Mouse (Mus musculus) limb, embryonic 11.5 days (tissue): ENCODE results near the gene Cdip1. TPM values are rescaled to one million over a fixed set of nuclear protein-coding genes. Genes with fewer than 3 reads are reported as not detected.

Source experiments
- ATAC-seq: fragments of 200-750 bp; cut with Nextera tagmentation; 2 replicates; pipeline ENCODE4 v1.8.0; 2017; ENCODE audit warnings: low read depth; ENCODE audit not compliant: insufficient number of reproducible peaks, low FRiP score, low TSS enrichment
- DNase-seq: peaks from one replicate; pipeline ENCODE4 v3.0.0-alpha.2; 2015; ENCODE audit warnings: low spot score
- H3K27ac ChIP-seq: fragments of 300-500 bp; sonication (generic); replicated peaks from 2 replicates; pipeline ENCODE4 v1.5.1; 2014; ENCODE audit warnings: low read depth, mild to moderate bottlenecking, low read length
- H3K27me3 ChIP-seq: fragments of 300-500 bp; sonication (generic); 2 replicates; pipeline ENCODE4 v1.6.1; 2014; ENCODE audit warnings: mild to moderate bottlenecking, low read length, mixed read lengths; ENCODE audit not compliant: control insufficient read depth, insufficient read depth
- H3K36me3 ChIP-seq: fragments of 300-500 bp; sonication (generic); 2 replicates; pipeline ENCODE4 v1.6.1; 2014; ENCODE audit warnings: mild to moderate bottlenecking, low read length, moderate library complexity, mixed read lengths; ENCODE audit not compliant: control insufficient read depth, insufficient read depth
- H3K4me1 ChIP-seq: fragments of 300-500 bp; sonication (generic); 2 replicates; pipeline ENCODE4 v1.6.1; 2014; ENCODE audit warnings: low read length, mixed read lengths; ENCODE audit not compliant: control insufficient read depth, insufficient read depth
- H3K4me2 ChIP-seq: fragments of 300-500 bp; sonication (generic); 2 replicates; pipeline ENCODE4 v1.6.1; 2014; ENCODE audit warnings: low read depth, mild to moderate bottlenecking, moderate library complexity; ENCODE audit not compliant: severe bottlenecking
- H3K4me3 ChIP-seq: fragments of 300-500 bp; sonication (generic); 2 replicates; pipeline ENCODE4 v1.5.1; 2014; ENCODE audit warnings: low read depth, low read length
- H3K9ac ChIP-seq: fragments of 300-500 bp; sonication (generic); 2 replicates; pipeline ENCODE4 v1.6.1; 2014; ENCODE audit warnings: mild to moderate bottlenecking, low read length
- H3K9me3 ChIP-seq: fragments of 300-500 bp; sonication (generic); 2 replicates; pipeline ENCODE4 v1.6.1; 2016; ENCODE audit warnings: low read length; ENCODE audit not compliant: control insufficient read depth
- WGBS: fragments of 180-500 bp; shearing (Covaris S2); extraction: QIAGEN DNeasy Blood & Tissue Kit; methylation state at CpG from one replicate; pipeline ENCODE4 v1.1.7; 2014; 5-methylcytosine and 5-hydroxymethylcytosine counted together
- polyA plus RNA-seq: library from polyadenylated mRNA; unstranded; fragments of >200 nt; fragmentation: Nextera tagmentation; extraction: Ambion mirVana; gene quantifications from 2 replicates; pipeline ENCODE4 v1.2.1, GENCODE M21; 2014

Gene Cdip1
- polyA plus RNA-seq, 1 experiment from 2014 or later = 82.2 TPM

DNA sequence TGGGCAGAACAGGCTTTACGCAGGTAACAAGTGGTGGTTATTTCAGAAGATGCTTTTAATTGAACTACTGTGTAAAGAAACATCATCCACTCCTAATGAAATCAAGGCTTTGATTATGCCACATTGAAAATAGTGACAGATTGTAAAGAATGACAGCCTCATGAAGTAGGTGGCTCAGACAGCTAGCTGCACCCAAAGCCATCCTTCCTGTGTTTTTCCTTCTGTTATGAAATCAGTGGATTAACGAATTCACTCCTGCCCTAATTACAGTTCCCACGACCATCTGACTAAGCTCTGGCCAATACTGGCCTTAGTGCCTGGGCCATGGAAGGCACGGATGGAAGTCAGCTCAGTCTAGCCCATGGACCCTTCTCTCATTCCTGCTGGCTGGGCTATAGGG is 11.2 kb downstream of the Cdip1 start:
- Histone ChIP-seq H3K9me3 (no peaks in the 10 kb centered on the region), H3K27me3 (no peaks in the 10 kb centered on the region), H3K36me3 (no peaks in the 10 kb centered on the region; the same call in 1 of the 2 replicates), H3K27ac (no peak overlapping the region), H3K9ac (no peak overlapping the region), H3K4me3 (no peak overlapping the region), H3K4me2 (no peak overlapping the region), H3K4me1 (no peaks in the 10 kb centered on the region)
- ATAC-seq (no peak), DNase-seq (no peak)
- WGBS = 86% methylated on average over 4 of the region's 4 CpGs

GRCm38 (mm10) chr16:4777905-4778609 is 12.0 kb downstream of the Cdip1 start:
- H3K9me3 ChIP-seq = no peaks in the 10 kb centered on the region
- ATAC-seq = no peak
- no peak overlapping the region for H3K9ac ChIP-seq
- H3K4me1 ChIP-seq = no peaks in the 10 kb centered on the region
- H3K4me2 ChIP-seq = no peak overlapping the region
- H3K36me3 ChIP-seq = no peaks in the 10 kb centered on the region; the same call in 1 of the 2 replicates
- no peak for DNase-seq
- H3K27ac ChIP-seq = no peak overlapping the region
- 97% methylated on average over 4 of the region's 4 CpGs for WGBS
- H3K27me3 ChIP-seq = no peaks in the 10 kb centered on the region
- H3K4me3 ChIP-seq = no peak overlapping the region

DNA sequence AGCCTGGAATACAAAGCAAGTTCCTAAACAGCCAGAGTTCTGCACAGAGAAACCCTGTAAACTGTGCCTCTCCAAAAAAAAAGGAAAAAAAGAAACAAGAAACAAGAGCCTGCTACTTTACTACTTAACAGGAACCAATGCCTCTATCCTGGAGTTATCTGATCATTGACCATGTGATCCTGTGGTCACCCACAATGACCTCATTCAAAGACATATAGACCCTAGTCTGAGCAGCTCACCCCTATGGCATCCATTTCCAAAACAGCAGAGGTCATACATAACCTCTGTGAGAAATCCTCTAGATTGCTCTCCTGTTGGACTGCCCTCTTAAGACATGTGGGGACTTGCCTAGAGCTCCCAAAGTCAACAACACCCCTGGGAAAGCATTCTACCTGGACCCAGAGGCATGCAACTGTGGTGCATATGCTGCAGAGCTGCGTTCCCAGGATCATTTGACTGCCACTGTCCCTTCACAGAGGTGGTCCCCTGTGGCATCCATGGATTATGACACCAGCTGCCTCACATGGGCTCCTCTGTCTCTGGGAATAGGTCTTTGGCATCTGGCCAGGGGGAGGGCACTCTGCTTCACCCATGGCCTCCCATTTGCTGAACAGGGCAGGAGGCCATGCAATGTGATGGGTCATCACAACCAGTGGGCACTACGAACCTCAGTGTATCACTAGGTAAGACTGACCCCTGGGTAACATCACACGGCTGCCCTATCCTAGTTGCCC is 12.8 kb downstream of the Cdip1 start:
- H3K36me3 ChIP-seq = no peaks in the 10 kb centered on the region; the same call in 1 of the 2 replicates
- no peaks in the 10 kb centered on the region for H3K4me1 ChIP-seq
- H3K27ac ChIP-seq = no peak overlapping the region
- DNase-seq (no peak), ATAC-seq (no peak)
- no peaks in the 10 kb centered on the region for H3K27me3 ChIP-seq
- H3K9ac ChIP-seq = no peak overlapping the region
- H3K9me3 ChIP-seq = no peaks in the 10 kb centered on the region
- H3K4me2 ChIP-seq = no peak overlapping the region
- no peak overlapping the region for H3K4me3 ChIP-seq
- WGBS = 88% methylated on average over 3 of the region's 3 CpGs

DNA sequence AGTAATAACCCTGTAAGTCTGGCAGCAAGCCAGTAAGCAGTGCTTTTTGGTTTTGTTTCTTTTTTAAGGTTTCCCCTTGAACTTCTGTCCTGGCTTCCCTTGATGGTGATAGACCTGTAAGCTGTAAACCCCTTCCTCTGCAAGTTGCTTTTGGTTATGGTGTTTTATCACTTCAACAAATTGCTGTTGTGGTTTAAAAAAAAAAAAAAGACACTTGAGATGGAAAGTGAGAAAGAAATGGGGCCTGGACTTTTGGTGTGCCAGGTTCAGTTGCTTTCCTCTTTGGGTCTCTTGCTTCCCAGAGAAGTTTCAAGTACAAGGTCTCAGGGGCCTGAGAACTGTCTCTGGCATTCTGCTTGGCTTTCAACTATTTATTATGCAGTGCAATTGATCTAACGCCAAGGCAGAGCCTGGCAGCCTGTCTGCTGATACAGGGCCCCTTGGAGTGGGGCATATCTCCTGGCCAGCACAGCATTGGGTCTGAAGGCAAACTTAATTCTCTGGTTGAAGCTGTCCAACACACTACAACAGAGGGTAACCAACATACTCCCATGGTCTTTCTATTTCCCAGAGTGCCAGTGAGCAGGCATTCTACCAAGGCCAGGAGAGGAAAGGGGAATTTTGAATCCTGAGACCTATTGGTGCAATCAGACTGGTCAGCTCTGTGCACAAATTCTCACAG is 16.7 kb downstream of the Cdip1 start:
- 70% methylated on average over 1 of the region's 1 CpGs for WGBS
- DNase-seq (no peak), ATAC-seq (no peak)
- H3K4me2 ChIP-seq = no peak overlapping the region
- no peaks in the 10 kb centered on the region for H3K4me1 ChIP-seq
- peaks cover 11% of the 10 kb centered on the region for H3K36me3 ChIP-seq
- H3K27ac ChIP-seq = no peak overlapping the region
- H3K4me3 ChIP-seq = no peak overlapping the region
- no peaks in the 10 kb centered on the region for H3K27me3 ChIP-seq
- H3K9ac ChIP-seq = no peak overlapping the region
- H3K9me3 ChIP-seq = no peaks in the 10 kb centered on the region

DNA sequence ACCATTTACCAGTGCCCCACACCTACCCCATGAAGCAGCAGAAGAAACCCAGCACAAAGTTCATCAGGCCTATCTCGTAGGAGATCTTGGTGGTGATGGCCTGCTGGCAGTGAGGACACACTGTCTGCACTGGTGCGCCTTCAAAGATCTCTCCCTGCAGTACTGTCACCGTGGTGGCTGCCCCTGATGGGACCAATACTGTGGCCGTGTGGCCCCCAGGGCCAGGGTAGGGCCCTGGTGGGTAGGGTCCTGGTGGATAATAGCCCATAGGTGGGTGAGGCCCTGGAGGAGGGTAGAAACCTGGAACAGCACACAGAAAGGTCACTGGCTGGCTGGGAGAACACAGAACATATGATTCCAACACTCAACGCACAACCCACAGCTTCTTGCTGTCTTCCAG is 21.4 kb downstream of the Cdip1 start:
- DNase-seq (no peak), ATAC-seq (no peak)
- no peaks in the 10 kb centered on the region for H3K9me3 ChIP-seq
- H3K4me1 ChIP-seq = no peaks in the 10 kb centered on the region
- H3K9ac ChIP-seq = no peak overlapping the region
- H3K36me3 ChIP-seq = peaks cover 32% of the 10 kb centered on the region
- no peak overlapping the region for H3K4me2 ChIP-seq
- whole genome bisulfite sequencing = 90% methylated on average over 5 of the region's 5 CpGs
- no peak overlapping the region for H3K27ac ChIP-seq
- no peak overlapping the region for H3K4me3 ChIP-seq
- H3K27me3 ChIP-seq = no peaks in the 10 kb centered on the region

- DNase-seq = no peak
- no peak; the same call in 1 of the 2 replicates for ATAC-seq
- Histone ChIP-seq H3K4me1 (no peaks in the 10 kb centered on the region), H3K4me2 (no peak overlapping the region), H3K9ac (no peak overlapping the region), H3K4me3 (no peak overlapping the region), H3K27me3 (no peaks in the 10 kb centered on the region), H3K36me3 (peaks cover 32% of the 10 kb centered on the region), H3K27ac (no peak overlapping the region), H3K9me3 (no peaks in the 10 kb centered on the region)
- 87% methylated on average over 6 of the region's 6 CpGs for WGBS
These were observed 22.9 kb downstream of the Cdip1 start for GRCm38 (mm10) chr16:4767012-4767790.

GRCm38 (mm10) chr16:4765852-4766251 is 24.2 kb downstream of the Cdip1 start:
- ATAC-seq (no peak), DNase-seq (no peak)
- WGBS = 90% methylated on average over 2 of the region's 2 CpGs
- Histone ChIP-seq H3K4me3 (no peak overlapping the region), H3K9ac (no peak overlapping the region), H3K4me2 (no peak overlapping the region), H3K27me3 (no peaks in the 10 kb centered on the region), H3K27ac (no peak overlapping the region), H3K36me3 (peaks cover 32% of the 10 kb centered on the region), H3K9me3 (no peaks in the 10 kb centered on the region), H3K4me1 (no peaks in the 10 kb centered on the region)

- ATAC-seq = no peak
- Histone ChIP-seq H3K4me3 (no peak overlapping the region), H3K4me1 (no peaks in the 10 kb centered on the region), H3K9ac (no peak overlapping the region), H3K36me3 (peaks cover 19% of the 10 kb centered on the region), H3K4me2 (no peak overlapping the region), H3K27me3 (no peaks in the 10 kb centered on the region), H3K9me3 (no peaks in the 10 kb centered on the region), H3K27ac (no peak overlapping the region)
- no peak for DNase-seq
- 41% methylated on average over 2 of the region's 2 CpGs for WGBS
These were observed 26.8 kb downstream of the Cdip1 start for GRCm38 (mm10) chr16:4763276-4763675.
